Mouse (Mus musculus) ovary, postnatal 14 days (tissue): ENCODE data around the gene Cplx3.

Source experiments
- DNase-seq: peaks from one replicate; pipeline ENCODE4 v3.0.0; 2022; ENCODE audit warnings: low spot score

Cplx3 gene

DNA sequence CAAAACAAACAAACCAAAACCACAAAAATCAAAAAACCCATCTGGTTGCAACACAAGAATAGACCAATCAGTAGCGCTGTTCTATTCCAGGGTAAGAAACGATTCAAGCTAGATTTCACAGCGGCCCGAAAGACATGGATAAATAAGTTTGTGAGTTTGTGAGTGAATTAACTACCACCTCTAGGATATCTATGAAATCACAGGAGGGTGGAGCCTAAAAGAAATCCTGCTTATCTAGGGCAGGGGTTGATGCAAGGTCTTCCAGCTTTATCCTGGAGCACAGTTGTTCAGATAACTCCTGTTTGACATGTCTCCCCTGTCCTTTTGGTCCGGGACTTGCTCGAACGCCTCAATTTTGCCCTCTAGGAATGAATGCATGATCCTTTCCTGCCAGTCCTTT lies 45.8 kb downstream of the Cplx3 start:
- no peak for DNase-seq

GRCm38 (mm10) chr9:57559568-57559967 lies 46.5 kb downstream of the Cplx3 start:
- no peak for DNase-seq

GRCm38 (mm10) chr9:57558625-57559024 lies 47.5 kb downstream of the Cplx3 start:
- DNase-seq: no peak

DNA sequence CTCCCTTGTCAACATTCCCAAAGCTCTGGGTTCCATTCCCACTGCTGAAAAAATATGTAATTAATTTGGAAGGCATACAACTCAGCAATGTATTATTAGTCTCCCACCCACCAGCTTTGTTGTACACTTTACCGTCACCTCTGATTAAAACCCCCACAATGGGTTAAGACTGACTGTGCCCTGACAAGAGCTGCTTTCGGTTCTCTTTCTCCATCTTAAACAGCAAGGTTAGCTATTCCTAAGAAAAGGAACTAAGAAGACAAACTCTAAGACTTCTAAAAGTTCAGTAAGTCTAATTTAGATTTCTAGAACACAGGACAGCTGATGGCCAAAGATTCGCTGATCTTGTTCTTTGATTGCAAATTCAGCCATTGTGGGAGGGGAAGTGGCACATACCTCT lies 48.9 kb downstream of the Cplx3 start:
- DNase-seq: no peak

GRCm38 (mm10) chr9:57554753-57555152 lies 51.3 kb downstream of the Cplx3 start:
- DNase-seq: no peak

- no peak for DNase-seq
Observed at GRCm38 (mm10) chr9:57553119-57553518, 53.0 kb downstream of the Cplx3 start.

GRCm38 (mm10) chr9:57552139-57552887 lies 53.8 kb downstream of the Cplx3 start, which contains the start of gene Mpi:
Gene Mpi, minus strand, starts transcription at chr9:57552763.
- DNase-seq: peak; percentile 42

DNA sequence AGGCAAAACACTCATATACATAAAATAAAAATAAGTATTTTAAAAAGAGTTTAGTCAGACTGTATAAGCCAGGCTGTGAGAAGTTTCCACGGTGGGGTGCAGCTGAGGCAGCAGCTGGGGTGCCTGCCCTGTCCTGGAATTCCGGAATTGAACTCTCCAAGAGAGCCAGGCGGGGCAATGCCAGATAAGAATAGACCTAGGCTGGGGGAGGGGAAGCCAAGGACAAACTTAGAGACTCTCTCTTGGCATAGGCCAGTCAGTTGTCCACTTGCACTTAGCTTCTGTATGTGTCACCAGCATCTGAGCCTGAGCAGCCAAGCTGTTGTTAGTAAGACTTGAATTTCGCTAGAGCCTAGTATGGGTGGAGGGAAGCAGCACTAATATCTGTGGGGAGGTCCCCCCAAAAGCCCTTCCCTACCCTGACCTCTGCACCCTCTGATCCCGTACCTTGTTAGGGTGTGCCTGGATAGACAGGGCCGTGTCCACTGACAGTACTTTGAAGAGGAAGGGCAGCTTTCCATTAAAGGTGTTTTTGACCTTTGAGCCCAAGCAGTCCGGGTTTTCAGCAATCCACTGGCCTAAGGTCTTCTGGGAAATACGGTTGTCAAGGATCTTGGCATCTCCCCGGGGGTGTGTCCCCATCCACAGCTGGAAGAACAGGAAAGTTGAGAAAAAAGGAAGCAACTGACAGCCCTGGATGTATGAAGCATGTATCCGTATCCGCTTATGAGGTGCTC lies 55.8 kb downstream of the Cplx3 start:
- no peak for DNase-seq
